Mouse (Mus musculus): ENCODE data around the gene Tdrd3. TPM values are rescaled to one million over a fixed set of nuclear protein-coding genes. Genes with fewer than 3 reads are reported as not detected.

The Tdrd3 gene
- 43.2 and 43.5 TPM in 2 replicates for polyA plus RNA-seq (2015; fragmentation: Nextera tagmentation; extraction: Ambion mirVana)

DNA sequence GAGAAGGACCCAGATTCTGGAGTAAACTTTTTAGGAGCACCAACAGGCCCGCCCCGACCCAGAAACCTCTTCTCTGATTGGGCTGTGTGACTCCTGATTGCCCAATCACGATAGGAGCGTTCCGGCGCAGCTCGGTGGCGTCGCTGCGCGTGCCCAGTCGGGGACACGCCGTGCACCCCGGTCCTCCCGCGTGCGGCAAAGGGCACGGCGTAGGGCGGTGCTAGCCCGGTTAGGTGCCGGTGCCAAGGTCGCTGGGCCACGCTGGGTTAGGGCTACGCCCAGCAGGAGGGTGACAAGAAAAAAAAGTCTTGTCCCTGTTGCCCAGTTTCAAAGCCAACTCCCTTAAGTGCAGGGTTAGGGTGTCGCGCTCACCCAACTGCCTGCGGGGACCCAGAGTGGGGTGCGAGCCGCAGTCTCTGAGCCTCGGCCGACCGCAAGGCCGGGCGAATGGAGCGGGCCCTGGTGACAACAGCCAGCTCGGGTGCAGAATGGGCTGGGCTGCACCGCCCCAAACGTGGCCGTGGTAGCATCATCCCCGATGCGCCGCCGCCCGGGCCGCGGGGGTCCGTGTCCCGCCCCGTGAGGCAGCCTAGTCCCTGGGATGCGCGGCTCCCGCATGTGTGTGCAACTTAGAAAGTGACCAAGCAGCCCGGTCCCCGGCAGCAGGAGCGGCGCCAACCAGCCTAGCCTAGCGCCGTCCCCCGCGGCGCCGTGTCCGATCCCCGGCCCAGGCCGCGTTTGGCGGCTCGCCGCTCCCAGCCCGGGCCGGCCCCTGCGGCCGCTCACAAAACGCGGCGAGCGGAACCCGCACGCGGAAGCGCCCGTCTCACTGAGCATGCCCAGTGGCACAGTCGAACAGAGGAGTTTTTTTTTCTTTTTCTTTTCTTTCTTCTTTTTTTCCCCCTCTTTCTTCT is at the start of gene Tdrd3:
Gene Tdrd3 (plus strand): TSS at position 832 of the 914 bp plus-strand sequence.
- H3K27me3 ChIP-seq: no peaks in the 10 kb centered on the region
- under 1% methylated on average over 85 of the region's 85 CpGs for WGBS
- peak; percentile 98 for ATAC-seq (ENCODE audit: low read depth)
- peak within 1 kb of the TSS; percentile 99 for H3K27ac ChIP-seq (replicated peaks)
- H3K36me3 ChIP-seq: no peaks in the 10 kb centered on the region
- H3K9me3 ChIP-seq: no peaks in the 10 kb centered on the region
- peak within 1 kb of the TSS; percentile 78 for H3K4me2 ChIP-seq
- H3K9ac ChIP-seq: peak within 1 kb of the TSS; percentile 97
- H3K4me1 ChIP-seq (replicated peaks): peaks cover 30% of the 10 kb centered on the region
- peak within 1 kb of the TSS; percentile 83 for H3K4me3 ChIP-seq

DNA sequence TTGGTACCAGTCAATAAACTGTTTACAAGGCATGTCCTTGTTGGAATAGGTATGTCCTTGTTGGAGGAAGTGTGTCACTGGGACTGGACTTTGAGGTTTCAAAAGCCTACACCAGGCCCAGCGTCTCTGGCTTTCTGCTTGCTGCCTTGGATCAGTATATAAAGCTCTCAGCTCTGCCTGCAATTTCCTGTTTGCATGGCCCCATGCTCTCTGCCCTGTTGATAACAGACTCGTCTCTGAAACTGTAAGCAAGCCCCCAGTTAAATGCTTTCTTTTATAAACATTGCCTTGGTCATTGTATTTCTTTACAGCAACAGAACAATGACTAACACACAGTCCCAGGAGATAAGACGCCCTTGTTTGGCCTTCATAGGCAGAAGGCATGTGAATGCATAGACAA is 49.3 kb upstream of the Tdrd3 start:
- H3K4me2 ChIP-seq: no peak overlapping the region
- H3K4me1 ChIP-seq (replicated peaks): no peaks in the 10 kb centered on the region
- 63% methylated on average over 3 of the region's 3 CpGs for WGBS
- H3K9me3 ChIP-seq: no peaks in the 10 kb centered on the region
- no peak overlapping the region for H3K27ac ChIP-seq (replicated peaks)
- no peak overlapping the region for H3K9ac ChIP-seq
- H3K36me3 ChIP-seq: no peaks in the 10 kb centered on the region
- H3K27me3 ChIP-seq: no peaks in the 10 kb centered on the region
- no peak for ATAC-seq (ENCODE audit: low read depth)
- no peak overlapping the region for H3K4me3 ChIP-seq

DNA sequence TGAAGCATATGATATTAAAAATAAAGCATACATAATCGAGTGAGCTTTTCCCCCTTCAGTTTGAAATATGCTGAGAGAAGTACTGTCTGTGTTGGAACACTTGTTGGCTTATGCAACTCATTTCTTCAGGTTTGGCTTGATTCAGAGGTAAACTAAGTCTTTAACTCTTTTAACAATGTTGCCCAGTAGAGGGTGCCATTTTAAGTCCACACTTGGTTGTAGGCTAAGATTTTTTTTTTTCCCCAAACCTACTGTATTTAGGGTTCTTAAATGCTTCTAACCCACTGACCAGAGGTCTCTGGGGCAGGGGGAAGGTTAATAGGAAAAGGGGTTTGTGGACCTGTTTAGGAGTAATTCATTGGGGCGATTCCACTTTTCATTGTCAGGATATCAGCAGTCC is 33.4 kb upstream of the Tdrd3 start:
- 72% methylated on average over 2 of the region's 2 CpGs for WGBS
- no peak overlapping the region for H3K27ac ChIP-seq (replicated peaks)

DNA sequence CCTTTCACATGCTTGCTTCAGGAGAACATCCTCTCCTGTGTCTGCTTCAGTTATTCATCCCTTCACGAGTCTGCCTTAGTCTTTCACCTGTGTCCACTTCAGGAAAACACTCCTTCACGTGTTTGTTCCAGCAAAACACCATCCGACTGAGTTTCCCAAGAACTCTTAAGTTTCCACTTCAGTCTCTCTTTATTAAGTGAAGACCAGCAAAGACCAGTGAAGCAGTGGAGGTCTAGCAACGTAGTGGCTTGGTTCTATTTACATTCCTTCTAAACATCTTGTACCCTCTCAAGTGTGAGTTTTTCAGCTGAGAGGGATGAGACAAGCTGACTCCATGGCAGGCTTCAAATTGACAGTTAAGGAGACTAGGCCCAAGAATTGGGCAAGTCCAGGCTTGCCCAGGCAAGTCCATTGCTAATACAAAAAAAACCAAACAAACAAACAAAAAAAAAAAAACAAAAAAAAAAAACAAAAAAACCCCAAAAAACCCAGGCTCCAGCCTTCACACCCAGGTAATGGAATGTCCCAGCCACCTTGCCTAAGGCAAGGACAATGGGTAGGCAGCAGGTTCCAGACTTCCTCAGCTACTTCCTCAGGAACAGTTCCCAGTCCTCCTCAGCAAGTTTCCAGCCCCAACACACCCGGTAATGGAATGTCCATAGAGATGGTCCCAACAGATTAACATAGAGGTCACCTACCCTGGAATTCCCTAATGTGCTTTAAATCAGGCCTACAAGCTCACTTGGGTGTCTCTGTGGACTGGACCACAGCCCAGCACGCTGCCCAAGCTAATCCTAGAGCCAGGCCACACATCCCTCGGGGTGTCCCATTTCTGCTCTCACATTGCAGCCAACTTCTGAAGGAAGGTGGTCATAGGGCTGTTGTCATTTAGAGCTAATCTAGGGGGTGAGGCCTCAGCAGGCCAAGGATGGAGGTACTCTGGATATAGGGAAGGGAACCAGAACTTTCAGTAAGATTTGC is 31.9 kb upstream of the Tdrd3 start:
- Histone ChIP-seq H3K9me3 (no peaks in the 10 kb centered on the region), H3K36me3 (no peaks in the 10 kb centered on the region), H3K4me1 (replicated peaks) (no peaks in the 10 kb centered on the region), H3K27ac (replicated peaks) (no peak overlapping the region), H3K9ac (no peak overlapping the region), H3K4me2 (no peak overlapping the region), H3K27me3 (no peaks in the 10 kb centered on the region), H3K4me3 (no peak overlapping the region)
- ATAC-seq (ENCODE audit: low read depth): no peak
- WGBS: 92% methylated on average over 7 of the region's 7 CpGs

More for the DNA sequence above, 33.4 kb upstream of the Tdrd3 start:
- Histone ChIP-seq H3K4me3 (no peak overlapping the region), H3K4me1 (replicated peaks) (no peaks in the 10 kb centered on the region), H3K36me3 (no peaks in the 10 kb centered on the region), H3K27me3 (no peaks in the 10 kb centered on the region), H3K4me2 (no peak overlapping the region), H3K9me3 (no peaks in the 10 kb centered on the region), H3K9ac (no peak overlapping the region)
- no peak for ATAC-seq (ENCODE audit: low read depth)

DNA sequence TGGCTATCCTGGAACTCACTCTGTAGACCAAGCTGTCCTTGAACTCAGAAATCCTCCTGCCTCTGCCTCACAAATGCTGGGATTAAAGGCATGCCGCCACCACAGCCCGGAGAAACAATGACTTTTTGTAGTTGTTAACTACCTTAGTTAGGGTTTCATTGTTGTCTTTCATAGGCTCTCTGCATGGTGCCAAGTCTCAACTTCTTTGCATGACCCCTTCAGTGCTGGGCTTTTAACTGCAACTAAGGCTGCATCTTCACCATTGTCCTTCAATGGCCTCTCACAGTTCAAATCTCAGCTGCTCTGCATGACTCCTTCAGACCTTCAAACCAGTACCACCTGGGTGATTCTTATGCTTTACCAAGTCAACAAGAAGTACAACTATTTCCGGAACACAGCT is 23.3 kb upstream of the Tdrd3 start:
- no peak overlapping the region for H3K4me3 ChIP-seq
- no peak overlapping the region for H3K9ac ChIP-seq
- H3K27ac ChIP-seq (replicated peaks): no peak overlapping the region
- H3K4me2 ChIP-seq: no peak overlapping the region
- 0 out of 2 replicates have a peak, but pooled peaks cover 2% of the 10 kb centered on the region for H3K9me3 ChIP-seq
- 78% methylated on average over 3 of the region's 3 CpGs for WGBS
- ATAC-seq (ENCODE audit: low read depth): no peak
- no peaks in the 10 kb centered on the region for H3K36me3 ChIP-seq
- H3K27me3 ChIP-seq: no peaks in the 10 kb centered on the region
- no peaks in the 10 kb centered on the region for H3K4me1 ChIP-seq (replicated peaks)

DNA sequence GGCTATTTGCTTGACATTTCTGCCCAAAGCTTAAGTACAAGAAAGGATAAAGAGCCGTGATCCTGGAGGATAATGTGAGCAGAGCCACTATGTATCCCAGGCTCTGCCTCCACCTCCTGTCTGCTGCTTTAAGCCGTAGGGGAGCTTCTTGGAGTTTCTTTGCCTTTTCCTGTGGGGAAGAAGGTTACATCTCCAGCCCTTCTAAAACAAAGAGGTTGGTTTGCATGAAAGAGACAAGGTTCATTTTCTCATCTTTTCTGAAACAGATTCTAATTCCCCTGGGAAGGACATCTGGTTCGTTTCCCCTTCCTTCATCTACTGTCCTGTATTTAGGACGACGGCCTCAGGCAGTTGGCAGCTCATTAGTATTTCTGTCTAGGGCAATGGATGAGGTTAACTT is 19.8 kb upstream of the Tdrd3 start:
- Histone ChIP-seq H3K36me3 (no peaks in the 10 kb centered on the region), H3K27ac (replicated peaks) (no peak overlapping the region), H3K9ac (no peak overlapping the region), H3K4me2 (no peak overlapping the region), H3K27me3 (no peaks in the 10 kb centered on the region), H3K9me3 (0 out of 2 replicates have a peak, but pooled peaks cover 2% of the 10 kb centered on the region), H3K4me1 (replicated peaks) (no peaks in the 10 kb centered on the region), H3K4me3 (no peak overlapping the region)
- ATAC-seq (ENCODE audit: low read depth): no peak
- 61% methylated on average over 5 of the region's 5 CpGs for WGBS

DNA sequence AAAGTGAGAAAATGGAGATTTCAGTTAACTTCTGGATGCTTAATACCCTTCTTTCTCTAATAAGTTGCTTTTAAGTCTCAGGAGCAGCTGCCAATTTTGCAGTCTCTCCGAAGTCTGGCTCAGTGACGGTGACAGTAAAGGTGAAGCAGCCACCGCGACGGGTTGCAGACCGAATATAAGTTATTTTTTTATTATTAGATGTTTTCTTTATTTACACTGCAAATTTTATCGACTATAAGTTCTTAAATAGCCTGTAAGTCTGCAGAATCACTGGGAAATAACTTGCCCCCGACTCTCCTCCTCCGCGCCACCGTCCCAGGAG is 992 bp upstream of the Tdrd3 start:
- 3% methylated on average over 11 of the region's 11 CpGs for WGBS
- no peak for ATAC-seq (ENCODE audit: low read depth)
- Histone ChIP-seq H3K27ac (replicated peaks) (peak overlapping the region; percentile 99; the same call in 1 of the 2 replicates), H3K27me3 (no peaks in the 10 kb centered on the region), H3K36me3 (no peaks in the 10 kb centered on the region), H3K4me2 (peak overlapping the region; percentile 78), H3K9me3 (no peaks in the 10 kb centered on the region), H3K4me3 (peak overlapping the region; percentile 83), H3K4me1 (replicated peaks) (peaks cover 27% of the 10 kb centered on the region), H3K9ac (0 out of 2 replicates have a peak overlapping the region, but pooled peaks have one; percentile 38)

DNA sequence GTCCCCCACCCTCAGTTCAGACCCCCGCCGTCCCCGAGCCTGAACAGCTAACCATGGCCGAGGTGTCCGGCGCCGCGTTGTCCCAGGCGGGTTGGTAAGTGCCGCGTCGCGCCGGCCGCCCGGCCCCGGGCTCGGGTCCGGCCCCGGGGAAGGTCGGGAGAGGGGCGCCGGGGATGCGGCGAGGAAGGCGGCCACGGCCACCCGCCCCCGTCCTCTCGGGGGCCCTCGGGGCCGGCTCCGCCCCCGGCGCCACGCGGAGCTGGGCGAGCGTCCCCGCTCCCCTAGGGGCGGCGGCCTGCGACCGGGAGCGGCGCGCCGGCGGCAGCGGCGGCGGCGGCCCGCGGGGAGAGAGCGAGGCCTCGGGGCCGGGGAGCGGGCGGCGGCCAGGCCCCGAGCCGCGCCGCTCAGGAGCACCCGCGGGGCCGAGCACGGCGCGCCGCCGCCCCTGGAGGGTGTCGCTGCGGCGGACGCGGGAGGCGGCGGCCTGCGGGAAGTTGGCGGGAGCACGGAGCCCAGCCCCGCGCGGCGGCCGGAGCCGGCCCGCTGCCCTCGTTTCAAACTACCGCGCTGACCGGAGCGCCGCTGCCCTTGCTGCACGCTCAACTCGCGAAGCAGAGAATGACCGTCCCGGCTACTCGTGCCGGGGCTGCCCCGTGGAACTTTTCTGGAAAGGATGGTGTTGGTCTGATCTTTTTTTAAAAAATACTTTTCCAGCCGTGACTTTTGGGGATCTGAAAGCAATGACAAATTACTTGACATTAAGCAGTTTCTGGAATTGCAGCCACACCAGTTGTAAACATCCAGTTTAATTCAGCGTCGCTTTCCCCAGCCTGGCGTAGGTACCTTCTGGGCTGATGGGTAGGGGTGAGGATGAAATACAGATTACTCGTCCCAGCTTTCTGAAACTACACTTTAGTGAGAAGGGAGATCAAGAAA is 584 bp downstream of the Tdrd3 start:
- H3K4me2 ChIP-seq: peak overlapping the region; percentile 78
- peak; percentile 80 for ATAC-seq (ENCODE audit: low read depth)
- no peaks in the 10 kb centered on the region for H3K36me3 ChIP-seq
- no peaks in the 10 kb centered on the region for H3K27me3 ChIP-seq
- peaks cover 32% of the 10 kb centered on the region for H3K4me1 ChIP-seq (replicated peaks)
- peak overlapping the region; percentile 99 for H3K27ac ChIP-seq (replicated peaks)
- H3K9me3 ChIP-seq: no peaks in the 10 kb centered on the region
- peak overlapping the region; percentile 83 for H3K4me3 ChIP-seq
- under 1% methylated on average over 86 of the region's 109 CpGs for WGBS
- H3K9ac ChIP-seq: peak overlapping the region; percentile 97

DNA sequence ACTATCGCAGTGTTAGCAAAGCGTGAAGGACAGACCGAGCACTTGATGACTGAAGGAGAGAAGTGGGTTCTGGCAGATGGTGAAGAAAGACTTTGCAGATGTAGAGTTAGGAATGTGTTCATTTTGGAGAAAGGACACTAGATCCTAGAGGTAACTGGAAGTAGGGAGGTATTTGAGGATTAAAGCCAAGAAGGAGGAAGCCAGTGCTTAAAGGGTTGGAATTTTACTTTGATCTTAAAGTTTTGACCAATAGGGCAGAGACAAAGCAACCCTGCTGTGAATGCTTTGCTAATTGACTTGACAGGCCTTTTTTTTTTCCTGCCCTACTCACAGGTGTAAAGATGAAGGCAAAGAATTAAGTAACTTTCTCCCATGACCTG is 1.2 kb downstream of the Tdrd3 start:
- Histone ChIP-seq H3K4me2 (peak overlapping the region; percentile 78), H3K9ac (peak overlapping the region; percentile 97), H3K4me1 (replicated peaks) (peaks cover 35% of the 10 kb centered on the region), H3K9me3 (no peaks in the 10 kb centered on the region), H3K4me3 (peak overlapping the region; percentile 83), H3K27me3 (no peaks in the 10 kb centered on the region), H3K27ac (replicated peaks) (peak overlapping the region; percentile 99), H3K36me3 (no peaks in the 10 kb centered on the region)
- 0% methylated on average over 3 of the region's 3 CpGs for WGBS
- no peak for ATAC-seq (ENCODE audit: low read depth)

DNA sequence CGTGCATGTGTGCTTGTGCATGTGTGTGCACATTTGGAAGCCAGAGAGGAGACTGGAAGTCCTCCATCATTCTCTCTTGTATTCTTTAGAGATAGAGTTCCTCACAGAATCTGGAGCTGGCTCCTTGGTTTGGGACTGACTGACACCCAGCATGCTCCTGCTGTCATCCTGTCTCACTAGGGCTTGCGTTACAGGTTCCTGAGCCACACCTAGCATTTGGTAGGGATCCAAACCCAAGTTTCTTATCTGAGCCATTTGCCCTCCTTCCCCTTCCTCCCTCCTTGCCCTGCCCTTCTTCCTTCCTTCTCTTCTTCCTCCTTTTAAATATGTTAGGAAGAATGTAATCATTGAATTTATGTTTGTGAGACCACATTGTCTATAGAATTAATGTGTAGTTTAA is 3.3 kb downstream of the Tdrd3 start:
- no peak for ATAC-seq (ENCODE audit: low read depth)
- no peaks in the 10 kb centered on the region for H3K36me3 ChIP-seq
- 93% methylated on average over 2 of the region's 2 CpGs for WGBS

DNA sequence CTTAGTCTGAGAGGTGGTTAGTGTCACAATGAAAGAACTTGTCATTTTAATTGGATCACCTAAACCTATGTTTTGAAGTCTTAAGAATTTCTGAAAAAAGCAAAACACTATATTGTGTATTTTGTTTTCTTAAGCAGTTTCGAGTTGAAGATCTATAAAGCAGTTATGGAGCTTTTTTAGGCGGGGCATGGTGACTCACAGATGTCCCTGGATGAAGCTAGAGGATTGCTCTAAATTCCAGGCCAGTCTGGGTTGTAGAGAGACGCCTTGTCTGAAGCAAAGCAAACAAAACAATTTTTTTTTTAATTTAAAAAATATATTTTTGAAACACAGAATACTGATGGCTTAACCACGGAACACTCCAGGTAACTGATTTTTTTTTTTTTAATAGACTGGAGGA is 4.1 kb downstream of the Tdrd3 start:
- Histone ChIP-seq H3K27me3 (no peaks in the 10 kb centered on the region), H3K4me3 (no peak overlapping the region), H3K4me1 (replicated peaks) (peaks cover 32% of the 10 kb centered on the region), H3K4me2 (no peak overlapping the region), H3K36me3 (no peaks in the 10 kb centered on the region), H3K9ac (no peak overlapping the region), H3K9me3 (no peaks in the 10 kb centered on the region), H3K27ac (replicated peaks) (no peak overlapping the region)
- ATAC-seq (ENCODE audit: low read depth): no peak
- 85% methylated on average over 4 of the region's 4 CpGs for WGBS

More for the DNA sequence above, 3.3 kb downstream of the Tdrd3 start:
- Histone ChIP-seq H3K4me3 (no peak overlapping the region), H3K4me2 (no peak overlapping the region), H3K4me1 (replicated peaks) (peaks cover 35% of the 10 kb centered on the region), H3K9me3 (no peaks in the 10 kb centered on the region), H3K9ac (no peak overlapping the region), H3K27ac (replicated peaks) (no peak overlapping the region), H3K27me3 (no peaks in the 10 kb centered on the region)
